Mouse (Mus musculus) regulatory T cell (primary cell): ENCODE data around the gene Ctdnep1.
"Not testable (repeated sequence)": the region's sequence is repeated elsewhere in the genome, so short reads cannot be mapped to it uniquely, and the experiment has no call there.

Experiments
- in situ Hi-C: fragments of 300-600 bp; cut with MboI, MseI; formaldehyde crosslinking; loops from one replicate; pipeline ENCODE4 v1.15.1; 2025; ENCODE audit warnings: high pct_unique_total_duplicates

Ctdnep1 gene

DNA sequence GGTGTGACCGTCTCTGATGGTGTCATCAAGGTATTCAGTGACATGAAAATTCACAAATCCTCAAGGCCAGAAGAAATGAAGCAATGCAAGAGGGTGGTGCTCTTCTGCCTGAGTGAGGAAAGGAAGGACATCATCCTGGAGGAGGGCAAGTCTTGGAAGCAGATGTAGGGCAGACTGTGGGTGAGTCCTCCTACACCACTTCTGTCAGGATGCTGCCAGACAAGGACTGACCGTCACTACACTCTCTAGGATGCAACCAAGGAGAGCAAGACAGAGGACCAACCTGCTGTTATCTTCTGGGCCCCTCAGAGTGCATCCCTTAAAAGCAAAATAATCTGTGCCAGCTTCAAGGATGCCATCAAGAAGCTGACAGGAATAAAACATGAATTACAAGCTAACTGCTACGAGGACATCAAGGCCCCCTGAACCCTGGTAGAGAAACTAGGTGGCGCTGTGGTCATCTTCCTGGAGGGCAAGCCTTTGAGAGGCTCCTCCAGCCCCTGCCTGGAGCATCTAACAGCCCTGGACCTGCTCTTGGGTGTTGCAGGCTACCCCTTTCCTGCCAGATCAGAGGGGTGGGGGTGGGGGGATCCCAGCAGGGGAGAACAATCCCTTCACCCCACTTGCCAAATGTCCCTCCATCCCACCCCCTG, 30.0 kb upstream of the Ctdnep1 start:
- in situ Hi-C loops: no loop called here

GRCm38 (mm10) chr11:69952274-69952673, 28.7 kb upstream of the Ctdnep1 start:
- in situ Hi-C loops: no loop called here

DNA sequence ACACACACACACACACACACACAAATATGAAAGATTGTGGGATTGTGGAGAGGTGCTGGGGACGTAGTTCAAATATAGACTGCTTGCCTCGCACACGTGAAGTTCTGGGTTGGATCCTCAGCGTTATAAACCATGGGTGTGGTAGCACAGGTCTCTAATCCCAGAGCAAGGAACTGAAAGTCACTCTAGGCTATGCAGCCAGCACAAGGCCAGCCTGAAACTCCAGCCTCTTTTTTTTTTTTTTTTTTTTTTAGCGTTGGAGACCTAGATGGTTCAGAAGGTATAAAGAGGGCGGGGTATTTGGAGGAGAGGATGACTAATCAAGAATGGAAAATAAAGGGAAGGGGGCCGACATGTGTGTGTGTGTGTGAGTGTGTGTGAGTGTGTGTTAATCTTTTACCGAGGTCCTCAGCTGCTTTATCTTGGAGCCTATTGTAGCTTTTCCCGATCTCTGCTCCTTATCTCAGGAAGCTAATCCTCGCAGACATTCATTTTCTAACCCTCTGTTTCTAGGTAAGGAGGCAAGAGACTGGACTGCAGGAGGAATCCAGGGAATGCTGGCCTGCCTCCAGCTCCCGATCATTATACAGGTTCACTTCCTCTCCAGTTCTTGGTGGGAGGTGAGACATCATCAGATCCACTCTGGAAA, 27.6 kb upstream of the Ctdnep1 start:
- in situ Hi-C loops: no loop called here

- in situ Hi-C loops: not testable (repeated sequence)
Measured at GRCm38 (mm10) chr11:69955618-69956017, 25.3 kb upstream of the Ctdnep1 start.

GRCm38 (mm10) chr11:69956218-69956617, 24.7 kb upstream of the Ctdnep1 start:
- in situ Hi-C loops: no loop called here

DNA sequence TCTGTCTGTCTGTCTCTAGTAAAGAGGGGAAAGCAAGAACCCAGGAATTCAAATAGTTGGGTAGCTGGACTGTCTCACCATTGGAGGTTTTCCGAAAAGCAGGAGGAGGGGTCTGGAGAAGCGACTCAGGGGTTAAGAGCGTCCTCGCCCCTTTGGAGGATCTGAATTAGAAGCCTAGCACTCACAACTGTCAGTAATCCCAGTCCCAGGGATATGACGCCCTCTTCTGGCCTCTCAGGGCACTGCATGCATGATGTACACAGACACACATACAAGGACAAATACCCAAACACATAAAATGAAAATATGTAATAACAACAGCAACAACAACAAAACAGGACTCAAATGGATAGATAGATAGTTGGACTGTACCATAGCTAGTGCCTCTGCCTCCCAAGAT, 20.3 kb upstream of the Ctdnep1 start:
- in situ Hi-C loops: no loop called here

DNA sequence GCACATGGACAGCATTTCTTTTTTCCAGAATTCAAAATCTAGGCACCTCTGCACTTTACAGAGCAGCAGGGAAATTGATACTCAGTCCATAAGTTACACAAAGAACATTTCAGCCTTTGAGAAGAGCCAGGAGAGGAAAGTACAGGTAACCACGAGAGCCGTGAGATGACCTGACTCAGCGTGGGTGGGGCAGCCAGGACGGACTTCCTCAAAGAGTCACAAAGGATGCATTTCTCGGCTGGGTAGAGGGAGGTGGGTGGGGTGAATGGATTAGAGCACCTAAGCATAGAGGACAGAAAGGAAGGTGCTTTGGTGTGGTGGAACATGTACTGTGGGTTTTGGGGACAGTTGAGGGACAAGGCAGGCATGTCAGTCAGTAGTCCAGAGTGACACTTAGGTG, 19.1 kb upstream of the Ctdnep1 start:
- in situ Hi-C loops: no loop called here

DNA sequence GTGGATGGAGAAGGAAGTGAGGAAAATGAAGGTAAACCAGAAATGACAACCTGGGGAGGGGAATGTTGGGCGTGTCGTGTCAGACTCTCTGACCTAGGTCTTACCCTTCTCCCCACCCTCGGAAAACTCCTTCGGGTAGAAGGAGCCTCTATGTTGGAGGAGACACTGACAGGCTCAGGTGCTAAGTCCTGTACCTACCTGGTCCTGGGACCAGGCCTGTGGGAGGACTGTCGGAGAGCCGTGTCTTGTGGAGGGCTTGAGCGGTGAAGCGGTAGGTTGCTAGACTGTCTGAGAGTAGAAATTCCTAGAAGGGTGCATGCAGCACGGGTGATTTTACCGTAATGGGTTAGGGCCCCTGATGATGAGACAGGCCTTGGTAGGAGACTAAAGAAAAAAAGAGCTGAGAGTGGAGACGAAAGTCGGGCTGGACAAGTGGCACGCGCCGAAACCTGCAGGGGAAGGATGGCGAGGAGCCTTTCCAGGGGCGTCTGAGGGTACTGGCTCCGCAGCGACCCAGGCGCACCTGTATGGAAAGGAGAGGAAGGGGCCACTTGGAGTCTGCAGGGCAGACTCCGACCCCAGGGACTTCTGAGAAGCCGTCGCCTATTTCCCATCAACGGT, 16.2 kb upstream of the Ctdnep1 start, which contains the start of gene Cldn7:
Gene Cldn7, plus strand, starts transcription at position 130 of the 621 bp plus-strand sequence.
- in situ Hi-C loops: no loop called here

- in situ Hi-C loops: no loop called here
Measured at GRCm38 (mm10) chr11:69965271-69966005, 15.5 kb upstream of the Ctdnep1 start.

GRCm38 (mm10) chr11:69966006-69966859, 14.7 kb upstream of the Ctdnep1 start:
- in situ Hi-C loops: no loop called here

- in situ Hi-C loops: no loop called here
Measured at GRCm38 (mm10) chr11:69966860-69967517, 14.0 kb upstream of the Ctdnep1 start.

- in situ Hi-C loops: no loop called here
Measured at GRCm38 (mm10) chr11:69968793-69969192, 12.2 kb upstream of the Ctdnep1 start.

- in situ Hi-C loops: no loop called here
Measured at GRCm38 (mm10) chr11:69970222-69970621, 10.7 kb upstream of the Ctdnep1 start.

DNA sequence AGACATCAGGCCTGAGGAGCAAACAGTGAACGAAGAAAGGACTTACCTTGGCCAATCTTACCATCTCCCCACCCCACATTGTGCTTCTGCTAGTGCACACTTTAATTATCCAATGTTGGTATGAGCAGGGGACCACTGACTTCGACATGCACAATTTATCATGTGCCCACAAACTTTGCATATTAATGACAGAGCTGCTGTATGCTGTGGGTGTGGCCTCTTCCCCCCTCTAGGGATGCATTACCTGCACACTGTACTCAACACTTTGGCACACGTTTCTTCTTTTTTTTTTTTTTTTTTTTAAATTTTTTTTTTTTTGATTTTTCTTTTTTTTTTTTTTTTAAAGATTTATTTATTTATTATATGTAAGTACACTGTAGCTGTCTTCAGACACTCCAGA, 10.2 kb upstream of the Ctdnep1 start:
- in situ Hi-C loops: no loop called here

GRCm38 (mm10) chr11:69974907-69975306, 6.0 kb upstream of the Ctdnep1 start:
- in situ Hi-C loops: no loop called here

- in situ Hi-C loops: no loop called here
Measured at GRCm38 (mm10) chr11:69976271-69976670, 4.7 kb upstream of the Ctdnep1 start.

- in situ Hi-C loops: no loop called here
Measured at GRCm38 (mm10) chr11:69979827-69980195, 1.1 kb upstream of the Ctdnep1 start.

DNA sequence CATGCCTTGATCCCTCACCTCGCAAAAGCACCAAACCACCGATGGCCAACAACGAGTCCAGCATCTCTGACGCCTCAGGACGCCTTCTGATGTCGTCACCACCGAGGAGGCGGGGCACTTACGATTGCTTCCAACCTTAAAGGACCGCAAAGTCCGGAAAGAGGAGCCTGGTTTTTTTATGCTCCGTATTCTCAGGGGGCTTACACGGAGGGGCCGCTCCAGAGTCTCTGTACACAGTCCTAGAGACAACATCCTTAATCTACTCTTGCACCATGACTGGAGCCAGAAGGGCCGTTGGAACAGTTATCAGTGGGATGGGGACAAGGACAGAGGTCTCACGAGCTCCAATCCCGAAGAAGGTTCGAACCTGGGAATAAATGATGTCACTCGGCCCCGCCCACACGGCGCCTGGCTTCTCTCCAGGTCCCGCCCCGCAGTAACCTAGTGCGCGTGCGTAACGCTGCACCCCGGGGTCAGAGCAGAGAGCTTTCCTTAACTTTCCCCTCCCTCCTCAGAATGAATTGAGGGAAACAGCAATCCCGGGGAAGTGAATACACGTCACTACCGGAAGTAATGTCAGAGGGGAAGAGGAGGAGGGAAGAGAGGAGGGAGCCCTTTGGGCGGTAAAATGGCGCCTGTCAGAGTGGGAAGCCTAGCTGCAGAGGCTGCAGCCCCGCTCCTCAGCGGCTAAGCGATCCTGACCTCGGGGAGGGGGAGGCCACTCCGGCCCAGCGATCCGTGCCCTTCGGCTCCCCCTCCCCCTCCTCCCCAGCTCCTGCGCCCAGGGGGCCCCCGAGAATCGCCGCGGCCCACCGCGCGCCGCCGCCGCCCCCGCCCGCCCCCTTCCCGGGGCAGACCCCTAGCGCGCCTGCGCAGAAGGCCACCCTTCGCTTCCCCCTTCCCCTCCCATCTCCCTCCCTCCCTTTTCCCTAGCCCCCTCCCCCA, 488 bp upstream of the Ctdnep1 start:
- in situ Hi-C loops: no loop called here

DNA sequence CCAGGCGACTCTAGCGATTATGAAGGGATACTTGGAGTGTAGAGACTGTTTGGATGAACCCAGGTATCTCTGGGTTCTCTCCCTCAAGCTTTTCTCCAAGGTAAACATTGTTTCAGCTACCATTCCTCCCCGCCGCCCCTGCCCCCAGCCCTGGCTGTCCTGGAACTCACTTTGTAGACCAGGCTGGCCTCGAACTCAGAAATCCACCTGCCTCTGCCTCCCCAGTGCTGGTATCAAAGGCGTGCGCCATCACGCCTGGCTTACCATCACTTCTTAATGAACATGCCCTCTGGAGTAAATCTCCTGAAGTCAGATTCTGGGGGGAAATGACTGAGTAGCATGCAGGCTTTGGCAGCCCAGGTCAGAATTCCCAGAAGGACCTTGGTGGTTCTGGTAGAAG, 1.3 kb downstream of the Ctdnep1 start, which contains the start of gene Elp5:
Gene Elp5, minus strand, starts transcription at position 293 of the 400 bp plus-strand sequence.
- in situ Hi-C loops: no loop called here

DNA sequence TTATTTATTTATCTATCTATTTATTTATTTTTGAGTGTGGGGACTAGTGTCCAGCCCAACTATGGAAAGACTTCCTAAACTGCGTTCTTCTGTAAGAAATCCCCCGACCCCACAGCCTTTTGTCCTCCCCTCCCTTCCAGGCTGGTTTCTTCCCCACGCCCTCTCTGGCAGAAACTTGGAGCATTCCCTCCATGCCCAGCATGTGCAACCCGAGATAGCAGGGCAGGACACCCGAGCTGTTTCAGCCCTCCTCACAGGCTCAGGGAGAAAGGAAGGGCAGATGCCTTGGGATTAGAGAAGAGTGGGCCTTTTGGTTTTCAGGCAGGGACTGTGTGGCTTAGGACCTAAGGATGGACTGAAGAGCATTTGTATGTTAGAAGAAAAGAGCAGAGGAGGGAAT, 1.9 kb downstream of the Ctdnep1 start:
- in situ Hi-C loops: no loop called here
